Mouse (Mus musculus) heart, embryonic 16.5 days (tissue): Measurements from ENCODE around the gene Zswim9. TPM values are rescaled to one million over a fixed set of nuclear protein-coding genes. Genes with fewer than 3 reads are reported as not detected.
A peak's percentile ranks its signal among the peaks of the same experiment; 100 is the strongest.

Source experiments
- ATAC-seq: fragments of 200-750 bp; cut with Nextera tagmentation; replicated peaks from 2 replicates; pipeline ENCODE4 v1.8.0; 2017; ENCODE audit warnings: moderate number of reproducible peaks; ENCODE audit not compliant: insufficient read depth, low FRiP score; ENCODE audit errors: extremely low read depth
- H3K27ac ChIP-seq: fragments of 300-500 bp; sonication (generic); 2 replicates; pipeline ENCODE4 v1.5.1; 2014; ENCODE audit warnings: mild to moderate bottlenecking, low read length, control low read depth, moderate library complexity
- H3K27me3 ChIP-seq: fragments of 300-500 bp; sonication (generic); 2 replicates; pipeline ENCODE4 v1.6.1; 2014; ENCODE audit warnings: low read length, mixed read lengths; ENCODE audit not compliant: control insufficient read depth, insufficient read depth
- H3K36me3 ChIP-seq: fragments of 300-500 bp; sonication (generic); 2 replicates; pipeline ENCODE4 v1.6.1; 2014; ENCODE audit not compliant: control insufficient read depth, insufficient read depth
- H3K4me1 ChIP-seq: fragments of 300-500 bp; sonication (generic); 2 replicates; pipeline ENCODE4 v1.6.1; 2014; ENCODE audit warnings: low read length, mixed read lengths; ENCODE audit not compliant: control insufficient read depth, insufficient read depth
- H3K4me2 ChIP-seq: fragments of 300-500 bp; sonication (generic); 2 replicates; pipeline ENCODE4 v1.6.1; 2014; ENCODE audit warnings: low read depth, mild to moderate bottlenecking, control low read depth, low read length
- H3K4me3 ChIP-seq: fragments of 300-500 bp; sonication (generic); 2 replicates; pipeline ENCODE4 v1.5.1; 2014; ENCODE audit warnings: mild to moderate bottlenecking, control low read depth, low read length
- H3K9ac ChIP-seq: fragments of 300-500 bp; sonication (generic); 2 replicates; pipeline ENCODE4 v1.6.1; 2014; ENCODE audit warnings: low read length, control low read depth
- H3K9me3 ChIP-seq: fragments of 300-500 bp; sonication (generic); replicated peaks from 2 replicates; pipeline ENCODE4 v1.6.1; 2016; ENCODE audit warnings: low read length; ENCODE audit not compliant: control insufficient read depth
- WGBS: fragments of 180-500 bp; shearing (Covaris S2); extraction: QIAGEN DNeasy Blood & Tissue Kit; methylation state at CpG from one replicate; pipeline ENCODE4 v1.1.7; 2014; 5-methylcytosine and 5-hydroxymethylcytosine counted together
- polyA plus RNA-seq: library from polyadenylated mRNA; unstranded; fragments of >200 nt; fragmentation: Nextera tagmentation; extraction: Ambion mirVana; gene quantifications from 2 replicates; pipeline ENCODE4 v1.2.1, GENCODE M21; 2015

Gene Zswim9
- 6.8 and 7.8 TPM in 2 replicates for polyA plus RNA-seq

DNA sequence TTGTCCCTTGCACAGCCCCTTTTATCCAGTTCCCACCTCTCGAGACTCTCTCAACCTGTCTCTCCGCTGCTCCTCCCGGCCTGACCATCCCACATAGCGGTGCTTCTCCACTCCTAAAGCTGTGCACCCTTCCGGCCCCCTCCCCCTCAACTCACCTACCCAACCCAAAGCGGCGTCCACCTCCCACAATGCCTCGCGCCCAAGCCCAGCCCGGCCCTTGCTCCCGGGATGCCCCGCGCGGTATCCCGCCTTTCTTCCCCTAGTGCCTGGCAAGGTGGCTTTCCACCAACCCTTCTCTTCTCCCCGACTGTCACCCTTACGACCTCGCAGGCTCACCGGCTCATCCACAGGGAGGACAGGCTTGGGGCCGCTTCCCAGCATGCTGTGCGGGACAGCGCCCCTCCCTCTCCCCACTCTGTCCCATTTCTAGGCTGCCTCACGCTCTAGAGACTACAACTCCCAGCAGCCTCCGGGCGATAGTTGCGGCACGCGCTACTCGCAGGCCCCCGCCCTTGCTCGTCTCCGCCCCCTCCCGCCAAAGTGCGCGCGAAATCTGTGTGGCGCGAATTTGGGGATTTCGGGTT, at the start of gene Zswim9:
Gene Zswim9 (minus strand): TSS at position 414 of the 584 bp plus-strand sequence.
- Histone ChIP-seq H3K36me3 (peaks cover 24% of the 10 kb centered on the region), H3K27ac (peak within 1 kb of the TSS; percentile 96), H3K9ac (peak within 1 kb of the TSS; percentile 92), H3K4me3 (peak within 1 kb of the TSS; percentile 88), H3K9me3 (no peaks in the 10 kb centered on the region), H3K4me2 (peak within 1 kb of the TSS; percentile 77), H3K27me3 (no peaks in the 10 kb centered on the region), H3K4me1 (peaks cover 5% of the 10 kb centered on the region; the same call in 1 of the 2 replicates)
- ATAC-seq = peak; percentile 99
- WGBS = under 1% methylated on average over 39 of the region's 39 CpGs

GRCm38 (mm10) chr7:13324316-13324715, 45.8 kb upstream of the Zswim9 start, which contains the start of gene Pla2g4c:
Pla2g4c (plus strand) TSS chr7:13324655.
- 83% methylated on average over 2 of the region's 2 CpGs for WGBS
- Histone ChIP-seq H3K9me3 (no peaks in the 10 kb centered on the region), H3K27ac (no peak within 1 kb of the TSS), H3K4me1 (no peaks in the 10 kb centered on the region), H3K4me3 (no peak within 1 kb of the TSS), H3K4me2 (no peak within 1 kb of the TSS), H3K36me3 (no peaks in the 10 kb centered on the region), H3K27me3 (no peaks in the 10 kb centered on the region), H3K9ac (no peak within 1 kb of the TSS)
- no peak for ATAC-seq

- Histone ChIP-seq H3K9ac (no peak overlapping the region), H3K27ac (no peak overlapping the region), H3K4me2 (no peak overlapping the region), H3K4me3 (no peak overlapping the region), H3K9me3 (no peaks in the 10 kb centered on the region), H3K4me1 (no peaks in the 10 kb centered on the region), H3K36me3 (no peaks in the 10 kb centered on the region), H3K27me3 (no peaks in the 10 kb centered on the region)
- ATAC-seq = no peak
- WGBS = 75% methylated on average over 3 of the region's 3 CpGs
These were observed 42.9 kb upstream of the Zswim9 start for GRCm38 (mm10) chr7:13321424-13321823.

DNA sequence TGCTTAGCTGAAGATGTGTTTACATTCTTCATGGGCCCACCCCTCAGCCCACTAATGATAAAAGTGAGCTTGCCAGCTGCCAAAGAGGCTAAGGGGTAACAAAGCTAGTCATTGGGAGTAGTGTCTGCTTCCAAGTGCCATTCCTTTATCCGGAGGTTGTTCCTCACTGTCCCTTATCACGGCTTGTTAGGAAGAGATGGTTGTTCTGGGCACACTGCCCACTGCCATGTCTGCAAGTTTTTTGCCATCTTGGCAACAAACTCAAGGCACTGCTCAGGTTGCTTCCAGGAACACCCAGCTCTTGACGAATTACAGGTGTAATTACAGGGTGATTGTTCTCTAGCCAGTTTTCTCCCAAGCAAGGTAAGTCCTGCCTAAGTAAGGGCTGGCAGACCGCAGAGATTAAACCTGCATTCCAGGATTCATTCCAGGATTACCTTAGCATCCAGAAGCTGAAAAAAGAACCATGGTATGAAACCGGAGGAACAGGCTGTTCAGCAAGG, 35.6 kb upstream of the Zswim9 start:
- H3K27ac ChIP-seq = 0 out of 2 replicates have a peak overlapping the region, but pooled peaks have one; percentile 10
- no peak overlapping the region for H3K9ac ChIP-seq
- no peaks in the 10 kb centered on the region for H3K9me3 ChIP-seq
- H3K4me3 ChIP-seq = no peak overlapping the region
- H3K27me3 ChIP-seq = no peaks in the 10 kb centered on the region
- no peak overlapping the region for H3K4me2 ChIP-seq
- ATAC-seq = peak; percentile 57
- H3K36me3 ChIP-seq = peaks cover 2% of the 10 kb centered on the region
- 0 out of 2 replicates have a peak, but pooled peaks cover 3% of the 10 kb centered on the region for H3K4me1 ChIP-seq
- 46% methylated on average over 5 of the region's 5 CpGs for WGBS

- WGBS = 93% methylated on average over 4 of the region's 4 CpGs
- Histone ChIP-seq H3K27ac (no peak overlapping the region), H3K9me3 (no peaks in the 10 kb centered on the region), H3K36me3 (peaks cover 14% of the 10 kb centered on the region), H3K4me3 (no peak overlapping the region), H3K9ac (no peak overlapping the region), H3K4me1 (0 out of 2 replicates have a peak, but pooled peaks cover 3% of the 10 kb centered on the region), H3K4me2 (no peak overlapping the region), H3K27me3 (no peaks in the 10 kb centered on the region)
- ATAC-seq = no peak
These were observed 32.9 kb upstream of the Zswim9 start for GRCm38 (mm10) chr7:13311401-13311800.

GRCm38 (mm10) chr7:13310493-13311199, 32.1 kb upstream of the Zswim9 start:
- ATAC-seq = no peak
- Histone ChIP-seq H3K4me1 (0 out of 2 replicates have a peak, but pooled peaks cover 3% of the 10 kb centered on the region), H3K27me3 (no peaks in the 10 kb centered on the region), H3K9me3 (no peaks in the 10 kb centered on the region), H3K9ac (no peak overlapping the region), H3K4me3 (no peak overlapping the region), H3K36me3 (peaks cover 19% of the 10 kb centered on the region), H3K27ac (no peak overlapping the region), H3K4me2 (no peak overlapping the region)
- WGBS = 86% methylated on average over 6 of the region's 6 CpGs

- Histone ChIP-seq H3K27me3 (no peaks in the 10 kb centered on the region), H3K36me3 (peaks cover 24% of the 10 kb centered on the region)
These were observed 30.9 kb upstream of the Zswim9 start for GRCm38 (mm10) chr7:13309407-13309806.

GRCm38 (mm10) chr7:13303372-13303771, 24.9 kb upstream of the Zswim9 start:
- H3K4me3 ChIP-seq = no peak overlapping the region
- no peaks in the 10 kb centered on the region for H3K9me3 ChIP-seq
- H3K27ac ChIP-seq = no peak overlapping the region
- no peaks in the 10 kb centered on the region for H3K27me3 ChIP-seq
- ATAC-seq = no peak
- H3K4me1 ChIP-seq = no peaks in the 10 kb centered on the region
- H3K4me2 ChIP-seq = no peak overlapping the region
- H3K36me3 ChIP-seq = peaks cover 58% of the 10 kb centered on the region
- H3K9ac ChIP-seq = no peak overlapping the region

More at GRCm38 (mm10) chr7:13309407-13309806, 30.9 kb upstream of the Zswim9 start:
- Histone ChIP-seq H3K4me1 (0 out of 2 replicates have a peak, but pooled peaks cover 3% of the 10 kb centered on the region), H3K4me2 (no peak overlapping the region), H3K9ac (no peak overlapping the region), H3K9me3 (no peaks in the 10 kb centered on the region), H3K4me3 (no peak overlapping the region), H3K27ac (no peak overlapping the region)
- 83% methylated on average over 2 of the region's 2 CpGs for WGBS
- ATAC-seq = no peak

DNA sequence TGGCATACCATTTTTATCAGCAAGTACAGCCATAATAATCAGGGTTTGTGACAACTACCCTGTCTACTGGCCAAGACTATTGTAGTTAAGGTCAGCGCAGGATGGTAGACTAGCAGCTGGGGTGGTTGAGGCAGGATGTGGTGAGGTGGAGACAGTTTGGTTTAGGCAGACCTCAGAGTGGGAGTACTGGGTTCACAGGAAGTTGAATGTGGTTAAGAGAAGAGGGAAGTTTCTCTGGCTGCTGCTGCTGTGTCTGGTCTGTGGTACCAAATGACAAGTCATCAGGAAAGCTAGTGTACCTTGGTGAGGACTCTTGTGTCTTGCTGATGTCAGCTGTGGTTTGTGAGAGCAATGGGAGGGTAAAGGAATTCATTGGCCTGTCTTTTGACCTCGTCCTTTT, 24.3 kb upstream of the Zswim9 start:
- Histone ChIP-seq H3K4me2 (no peak overlapping the region), H3K27ac (no peak overlapping the region), H3K4me3 (no peak overlapping the region), H3K9me3 (no peaks in the 10 kb centered on the region), H3K36me3 (peaks cover 60% of the 10 kb centered on the region), H3K9ac (no peak overlapping the region), H3K27me3 (no peaks in the 10 kb centered on the region), H3K4me1 (no peaks in the 10 kb centered on the region)
- 69% methylated on average over 2 of the region's 2 CpGs for WGBS
- peak; percentile 64 for ATAC-seq
